Mouse (Mus musculus) stomach, adult 2 months (tissue): ENCODE results near the gene Ccnk. TPM values are rescaled to one million over a fixed set of nuclear protein-coding genes. Genes with fewer than 3 reads are reported as not detected.

ENCODE experiments used
- polyA plus RNA-seq: library from polyadenylated mRNA; depleted of rRNA; stranded (reverse); fragments of >200 nt; gene quantifications from 2 replicates; pipeline ENCODE4 v1.2.3, GENCODE M21; 2012; rRNA removed

Ccnk gene
- polyA plus RNA-seq: 2.0 and 4.9 TPM in 2 replicates

DNA sequence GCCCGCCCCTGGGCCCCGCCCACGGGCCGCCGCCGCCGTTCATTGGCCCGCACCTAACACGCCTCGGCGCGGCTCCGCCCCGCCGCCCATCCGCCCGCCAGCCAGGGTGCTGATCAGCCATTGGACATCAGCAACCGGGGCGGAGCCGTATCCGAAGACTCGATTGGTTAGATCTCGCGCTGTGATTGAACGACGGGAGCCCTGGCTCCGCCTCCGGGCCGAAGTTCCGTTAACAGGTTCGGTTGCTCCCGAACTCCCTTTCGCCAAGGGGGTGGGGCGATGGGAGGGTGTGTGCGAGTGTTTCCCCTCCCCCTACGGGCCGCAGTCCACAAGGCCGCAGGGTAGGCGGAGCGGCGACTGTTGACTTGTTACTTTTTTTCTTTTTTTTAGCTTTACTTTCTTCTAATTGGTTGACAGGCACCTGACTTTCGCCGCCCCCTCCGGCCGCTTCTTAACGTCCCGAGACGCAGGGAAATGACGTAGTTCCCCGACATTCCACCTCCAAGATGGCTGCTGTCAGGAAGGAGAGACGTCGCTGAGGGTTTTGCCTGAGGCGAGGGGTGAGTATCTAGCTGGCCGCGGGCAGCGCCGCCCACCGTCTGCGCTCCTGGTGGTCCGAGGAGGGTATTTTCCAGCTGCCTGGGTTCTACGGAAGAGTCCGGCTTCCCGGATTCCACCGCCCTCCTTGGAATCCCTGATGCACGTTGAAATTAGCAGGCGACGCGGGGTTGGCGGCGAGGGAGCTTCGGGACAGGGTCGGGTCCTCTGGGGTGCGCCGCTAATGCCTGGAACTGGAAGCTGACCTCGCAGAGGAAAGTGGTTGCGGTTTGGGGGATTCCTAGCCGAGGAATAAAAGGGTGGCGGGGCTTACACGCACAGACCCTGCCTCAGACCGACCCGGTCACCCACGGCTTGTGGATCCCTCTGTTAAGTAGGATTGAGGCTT lies at the start of gene Ccnk:
Gene Ccnk, plus strand, starts transcription at position 259 of the 946 bp plus-strand sequence.

DNA sequence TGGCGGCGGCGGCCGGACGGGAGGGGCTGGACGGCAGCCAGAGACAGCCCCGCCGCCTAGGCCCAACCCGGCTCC lies 296 bp upstream of the Ccnk start, which contains the start of gene Setd3:
Gene Setd3, minus strand, starts transcription at position 69 of the 75 bp plus-strand sequence.

Other genes starting within 250 kb of the Ccnk start
- 2.7 and 3.5 TPM in 2 replicates for gene Bcl11b, start 176.0 kb upstream of the Ccnk start, polyA plus RNA-seq
- gene Setd3, start 265 bp upstream of the Ccnk start, polyA plus RNA-seq: 3.8 and 5.3 TPM in 2 replicates
- gene Ccdc85c, start 95.8 kb downstream of the Ccnk start, polyA plus RNA-seq: 31.4 and 42.6 TPM in 2 replicates
- 1.1 and 1.4 TPM in 2 replicates for gene Hhipl1, start 126.7 kb downstream of the Ccnk start, polyA plus RNA-seq
- gene Cyp46a1, start 154.8 kb downstream of the Ccnk start, polyA plus RNA-seq: 0.98 and 1.1 TPM in 2 replicates
- 41.4 and 45.1 TPM in 2 replicates for gene Eml1, start 191.4 kb downstream of the Ccnk start, polyA plus RNA-seq